Mouse (Mus musculus) CH12.LX (cell line): ENCODE measurements around the gene Ttl. TPM values are rescaled to one million over a fixed set of nuclear protein-coding genes. Genes with fewer than 3 reads are reported as not detected.

Experiments
- DNase-seq: peaks from one replicate; pipeline ENCODE4 v3.0.0-alpha.2; 2013; ENCODE audit errors: extremely low read depth
- H3K27ac ChIP-seq: 2 replicates; pipeline ENCODE4 v1.5.1; 2012; ENCODE audit warnings: low read depth, mild to moderate bottlenecking, control low read depth, moderate library complexity; ENCODE audit not compliant: insufficient read depth
- H3K27me3 ChIP-seq: replicated peaks from 2 replicates; pipeline ENCODE3; 2012; ENCODE audit warnings: inconsistent platforms
- H3K36me3 ChIP-seq, 2 experiments: replicated peaks in 1 of 2; 2 replicates each; pipeline versions ENCODE3 to v1.6.1; 2012; ENCODE audit warnings: inconsistent platforms in 1 of 2, low read length in 1 of 2, mild to moderate bottlenecking in 1 of 2, mixed read lengths in 1 of 2, moderate library complexity in 1 of 2; ENCODE audit not compliant: control insufficient read depth in 1 of 2, insufficient read depth in 1 of 2
- H3K4me1 ChIP-seq, 2 experiments: 2 replicates each; pipeline ENCODE4 v1.6.1; 2012; ENCODE audit warnings: inconsistent platforms in 1 of 2, moderate library complexity in 1 of 2; ENCODE audit not compliant: insufficient read depth in 2 of 2, control insufficient read depth in 1 of 2
- H3K4me2 ChIP-seq: 2 replicates; pipeline ENCODE4 v1.6.1; 2012; ENCODE audit warnings: low read depth, mild to moderate bottlenecking, control low read depth; ENCODE audit not compliant: poor library complexity, insufficient read depth, severe bottlenecking
- H3K4me3 ChIP-seq, 3 experiments: fragments of 150-350 bp in 1 of 3; sonication (generic) in 1 of 3; replicated peaks in 1 of 3; 2 replicates each; pipeline versions ENCODE3 to v1.5.1; 2011 to 2012; ENCODE audit warnings: low read depth in 2 of 3, low read length in 2 of 3, mild to moderate bottlenecking in 2 of 3, moderate library complexity in 2 of 3, control low read depth in 1 of 3, improper control_type of control experiment in 1 of 3, inconsistent platforms in 1 of 3, mixed read lengths in 1 of 3; ENCODE audit not compliant: poor library complexity in 1 of 3
- H3K79me2 ChIP-seq: replicated peaks from 2 replicates; pipeline ENCODE4 v1.6.1; 2012; ENCODE audit warnings: mild to moderate bottlenecking, moderate library complexity; ENCODE audit not compliant: control insufficient read depth, poor library complexity, insufficient read depth, severe bottlenecking; ENCODE audit errors: extremely low read depth
- H3K9ac ChIP-seq: 2 replicates; pipeline ENCODE4 v1.6.1; 2012; ENCODE audit warnings: low read depth, mild to moderate bottlenecking, control low read depth, moderate library complexity; ENCODE audit not compliant: insufficient read depth
- H3K9me3 ChIP-seq: replicated peaks from 2 replicates; pipeline ENCODE3; 2012; ENCODE audit warnings: low read length, inconsistent platforms, mixed read lengths
- BHLHE40 ChIP-seq: IDR thresholded peaks from 2 replicates; pipeline ENCODE4 v1.6.1; 2011; ENCODE audit warnings: mild to moderate bottlenecking, low read depth, low read length, improper control_type of control experiment
- CHD1 ChIP-seq: IDR thresholded peaks from 2 replicates; pipeline ENCODE4 v1.6.1; 2012; ENCODE audit warnings: low read depth, low read length, improper control_type of control experiment, inconsistent platforms
- CHD2 ChIP-seq: IDR thresholded peaks from 2 replicates; pipeline ENCODE4 v1.6.1; 2011; ENCODE audit warnings: low read length, improper control_type of control experiment
- CTCF ChIP-seq, 2 experiments: IDR thresholded peaks in 1 of 2; conservative IDR thresholded peaks in 1 of 2; 2 replicates each; pipeline ENCODE4 v1.5.1; 2011 to 2012; ENCODE audit warnings: low read depth in 2 of 2, low read length in 2 of 2, improper control_type of control experiment in 1 of 2, inconsistent platforms in 1 of 2, mild to moderate bottlenecking in 1 of 2, moderate library complexity in 1 of 2
- ELF1 ChIP-seq: IDR thresholded peaks from 2 replicates; pipeline ENCODE4 v1.6.1; 2014; ENCODE audit warnings: low read depth, mild to moderate bottlenecking, inconsistent platforms, low read length, improper control_type of control experiment
- GABPA ChIP-seq: IDR thresholded peaks from 2 replicates; pipeline ENCODE4 v1.6.1; 2012; ENCODE audit warnings: low read depth, low read length, improper control_type of control experiment, inconsistent platforms; ENCODE audit not compliant: insufficient replicate concordance
- HCFC1 ChIP-seq: IDR thresholded peaks from 2 replicates; pipeline ENCODE4 v1.6.1; 2012; ENCODE audit warnings: low read depth, mild to moderate bottlenecking, inconsistent platforms, low read length, improper control_type of control experiment
- JUN ChIP-seq: IDR thresholded peaks from 2 replicates; pipeline ENCODE4 v1.6.1; 2011; ENCODE audit warnings: low read depth, mild to moderate bottlenecking, low read length, improper control_type of control experiment, moderate library complexity; ENCODE audit not compliant: insufficient read depth
- JUND ChIP-seq: conservative IDR thresholded peaks from 2 replicates; pipeline ENCODE4 v1.6.1; 2011; ENCODE audit warnings: low read depth, low read length, improper control_type of control experiment
- MAFK ChIP-seq: IDR thresholded peaks from 2 replicates; pipeline ENCODE4 v1.6.1; 2011; ENCODE audit warnings: low read length, improper control_type of control experiment; ENCODE audit not compliant: insufficient replicate concordance
- MAX ChIP-seq: IDR thresholded peaks from 2 replicates; pipeline ENCODE4 v1.6.1; 2011; ENCODE audit warnings: low read length, improper control_type of control experiment
- MXI1 ChIP-seq: IDR thresholded peaks from 2 replicates; pipeline ENCODE4 v1.6.1; 2011; ENCODE audit warnings: mild to moderate bottlenecking, low read depth, low read length, improper control_type of control experiment
- MYC ChIP-seq: IDR thresholded peaks from 2 replicates; pipeline ENCODE4 v1.6.1; 2011; ENCODE audit warnings: low read depth, mild to moderate bottlenecking, improper control_type of control experiment, low read length
- NELFE ChIP-seq: IDR thresholded peaks from 2 replicates; pipeline ENCODE4 v1.6.1; 2011; ENCODE audit warnings: low read depth, low read length, improper control_type of control experiment
- NRF1 ChIP-seq: IDR thresholded peaks from 2 replicates; pipeline ENCODE4 v1.6.1; 2014; ENCODE audit warnings: low read depth, mild to moderate bottlenecking, inconsistent platforms, low read length, improper control_type of control experiment, moderate library complexity
- PAX5 ChIP-seq: IDR thresholded peaks from 2 replicates; pipeline ENCODE4 v1.6.1; 2012; ENCODE audit warnings: low read length, inconsistent platforms, mixed read lengths
- POLR2A ChIP-seq: IDR thresholded peaks from 2 replicates; pipeline ENCODE4 v1.6.1; 2011; ENCODE audit warnings: low read depth, mild to moderate bottlenecking, improper control_type of control experiment, low read length
- POLR2AphosphoS2 ChIP-seq: IDR thresholded peaks from 2 replicates; pipeline ENCODE4 v1.6.1; 2011; ENCODE audit warnings: low read depth, low read length, improper control_type of control experiment
- RAD21 ChIP-seq: IDR thresholded peaks from 2 replicates; pipeline ENCODE4 v1.6.1; 2011; ENCODE audit warnings: low read depth, mild to moderate bottlenecking, low read length, improper control_type of control experiment, moderate library complexity
- RCOR1 ChIP-seq: conservative IDR thresholded peaks from 2 replicates; pipeline ENCODE4 v1.6.1; 2012; ENCODE audit warnings: low read depth, mild to moderate bottlenecking, inconsistent platforms, low read length, improper control_type of control experiment
- SIN3A ChIP-seq: IDR thresholded peaks from 2 replicates; pipeline ENCODE4 v1.6.1; 2012; ENCODE audit warnings: low read length, improper control_type of control experiment, inconsistent platforms
- TBP ChIP-seq: conservative IDR thresholded peaks from 2 replicates; pipeline ENCODE4 v1.6.1; 2011; ENCODE audit warnings: low read depth, low read length, improper control_type of control experiment
- TCF12 ChIP-seq: IDR thresholded peaks from 2 replicates; pipeline ENCODE4 v1.6.1; 2014; ENCODE audit warnings: low read depth, mild to moderate bottlenecking, inconsistent platforms, low read length, improper control_type of control experiment
- ZKSCAN1 ChIP-seq: IDR thresholded peaks from 2 replicates; pipeline ENCODE4 v1.6.1; 2012; ENCODE audit warnings: low read depth, inconsistent platforms, low read length, improper control_type of control experiment, borderline replicate concordance
- ZMIZ1 ChIP-seq: IDR thresholded peaks from 2 replicates; pipeline ENCODE4 v1.6.1; 2012; ENCODE audit warnings: low read depth, mild to moderate bottlenecking, inconsistent platforms, low read length, improper control_type of control experiment
- dilution Hi-C: fragments of 300-500 bp; cut with MboI; formaldehyde crosslinking; loops from 2 replicates; pipeline ENCODE4 v1.14.3; 2020; ENCODE audit warnings: low sequenced_read_pairs; ENCODE audit not compliant: extremely low pct_unique_long_range_greater_than_20kb, extremely low pct_ligation_motif_present
- in situ Hi-C: fragments of 300-500 bp; cut with MboI; formaldehyde crosslinking; loops from 3 replicates; pipeline ENCODE4 v1.14.3; 2019; ENCODE audit warnings: low sequenced_read_pairs, low pct_ligation_motif_present, low pct_unique_long_range_greater_than_20kb, mixed read lengths
- polyA plus RNA-seq: library from polyadenylated mRNA; unstranded; fragments of >175 nt; gene quantifications from 2 replicates; pipeline ENCODE4 v1.2.1, GENCODE M21; 2012; ENCODE audit warnings: low read depth; ENCODE audit not compliant: insufficient read length
- total RNA-seq, 2 experiments: library from RNA; depleted of rRNA; stranded (reverse); fragments of 300-350 nt in 1 of 2; fragments of >200 nt in 1 of 2; gene quantifications; 2 replicates each; pipeline ENCODE4 v1.2.3; 2012 to 2014

Ttl gene
- 1.6 and 1.8 TPM in 2 replicates for total RNA-seq (2012; rRNA removed)
- total RNA-seq (2014; rRNA removed), result 2.7 and 3.1 TPM in 2 replicates
- polyA plus RNA-seq, result 2.9 and 4.0 TPM in 2 replicates

- Histone ChIP-seq H3K36me3 (no peaks in the 10 kb centered on the region), H3K9ac (peak within 1 kb of the TSS; percentile 27; the same call in 1 of the 2 replicates), H3K27me3 (peaks cover 7% of the 10 kb centered on the region), H3K4me2 (peak within 1 kb of the TSS; percentile 83), H3K79me2 (no peaks in the 10 kb centered on the region), H3K27ac (no peak within 1 kb of the TSS), H3K9me3 (no peaks in the 10 kb centered on the region), H3K4me1 (peaks cover 0 to 7% of the 10 kb centered on the region in 2 experiments; a peak in 2 of 4 replicates), H3K4me3 (peak within 1 kb of the TSS; percentile 54 to 86 (median 72))
- TF ChIP-seq MYC (no peak), TCF12 (peak; percentile 14; the same call in 1 of the 2 replicates), MXI1 (no peak), POLR2AphosphoS2 (no peak), SIN3A (peak; percentile 50; the same call in 1 of the 2 replicates), MAFK (no peak), CHD1 (no peak), POLR2A (peak; percentile 50; the same call in 1 of the 2 replicates), CTCF (conservative IDR thresholded peaks at IDR 0.05 in 1 of 2, IDR thresholded peaks at IDR 0.05 in 1 of 2; ENCODE audit: low read depth in 2 of 2, low read length in 2 of 2) (no peak), ZMIZ1 (no peak; the same call in 1 of the 2 replicates), NELFE (peak; percentile 50)
- in situ Hi-C loops (no loop called here), dilution Hi-C loops (no loop called here)
- peak; percentile 49 for DNase-seq
Observed at GRCm38 (mm10) chr2:129065437-129066282, at the start of gene Ttl. Gene Ttl, plus strand, starts transcription at chr2:129065942.

GRCm38 (mm10) chr2:129020106-129020505 lies 45.6 kb upstream of the Ttl start:
- in situ Hi-C loops (no loop called here), dilution Hi-C loops (no loop called here)
- H3K79me2 ChIP-seq, result no peaks in the 10 kb centered on the region
- TF ChIP-seq HCFC1 (no peak), CTCF (conservative IDR thresholded peaks at IDR 0.05 in 1 of 2, IDR thresholded peaks at IDR 0.05 in 1 of 2; ENCODE audit: low read depth in 2 of 2, low read length in 2 of 2) (no peak), SIN3A (no peak), ELF1 (no peak), CHD2 (no peak), MXI1 (no peak), ZKSCAN1 (no peak), TBP (no peak), PAX5 (no peak), MAFK (no peak), GABPA (no peak), MAX (no peak), JUN (no peak), BHLHE40 (no peak), RAD21 (no peak), NRF1 (no peak), RCOR1 (no peak), JUND (no peak)
- H3K4me1 ChIP-seq, result no peaks in the 10 kb centered on the region
- no peaks in the 10 kb centered on the region for H3K27me3 ChIP-seq
- H3K36me3 ChIP-seq, result no peaks in the 10 kb centered on the region
- no peak overlapping the region for H3K4me2 ChIP-seq
- no peaks in the 10 kb centered on the region for H3K9me3 ChIP-seq
- H3K27ac ChIP-seq, result no peak overlapping the region
- H3K4me3 ChIP-seq, result no peak overlapping the region
- no peak for DNase-seq
- no peak overlapping the region for H3K9ac ChIP-seq
